Mouse (Mus musculus): ENCODE measurements around the gene Xrcc5.

DNA sequence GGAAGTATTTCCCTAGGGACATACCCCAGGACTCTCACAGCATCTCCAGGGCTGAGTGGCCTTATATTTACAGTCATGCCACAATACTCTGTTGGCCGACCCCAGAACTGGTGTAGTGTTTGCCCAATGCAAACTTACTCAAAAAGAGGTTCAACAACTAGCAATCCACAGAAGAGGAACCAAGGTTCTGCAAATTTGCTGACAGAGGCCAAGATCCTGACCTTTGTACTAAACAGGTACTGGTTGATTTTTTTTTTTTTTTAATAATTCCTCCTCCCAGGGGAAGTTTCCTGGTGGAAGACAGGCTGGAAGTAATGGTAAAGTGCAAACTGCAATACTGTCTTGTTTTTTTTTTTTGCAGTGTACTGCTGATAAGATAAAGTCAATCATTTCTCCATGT lies 24.6 kb upstream of the Xrcc5 start:
- TF ChIP-seq POLR2A (IDR thresholded peaks at IDR 0.05; ENCODE audit: insufficient read depth, low read length) (no peak), CTCF (IDR thresholded peaks at IDR 0.05; ENCODE audit: low read depth, low read length) (no peak)
